Mouse (Mus musculus): ENCODE data around the gene Jph4.

DNA sequence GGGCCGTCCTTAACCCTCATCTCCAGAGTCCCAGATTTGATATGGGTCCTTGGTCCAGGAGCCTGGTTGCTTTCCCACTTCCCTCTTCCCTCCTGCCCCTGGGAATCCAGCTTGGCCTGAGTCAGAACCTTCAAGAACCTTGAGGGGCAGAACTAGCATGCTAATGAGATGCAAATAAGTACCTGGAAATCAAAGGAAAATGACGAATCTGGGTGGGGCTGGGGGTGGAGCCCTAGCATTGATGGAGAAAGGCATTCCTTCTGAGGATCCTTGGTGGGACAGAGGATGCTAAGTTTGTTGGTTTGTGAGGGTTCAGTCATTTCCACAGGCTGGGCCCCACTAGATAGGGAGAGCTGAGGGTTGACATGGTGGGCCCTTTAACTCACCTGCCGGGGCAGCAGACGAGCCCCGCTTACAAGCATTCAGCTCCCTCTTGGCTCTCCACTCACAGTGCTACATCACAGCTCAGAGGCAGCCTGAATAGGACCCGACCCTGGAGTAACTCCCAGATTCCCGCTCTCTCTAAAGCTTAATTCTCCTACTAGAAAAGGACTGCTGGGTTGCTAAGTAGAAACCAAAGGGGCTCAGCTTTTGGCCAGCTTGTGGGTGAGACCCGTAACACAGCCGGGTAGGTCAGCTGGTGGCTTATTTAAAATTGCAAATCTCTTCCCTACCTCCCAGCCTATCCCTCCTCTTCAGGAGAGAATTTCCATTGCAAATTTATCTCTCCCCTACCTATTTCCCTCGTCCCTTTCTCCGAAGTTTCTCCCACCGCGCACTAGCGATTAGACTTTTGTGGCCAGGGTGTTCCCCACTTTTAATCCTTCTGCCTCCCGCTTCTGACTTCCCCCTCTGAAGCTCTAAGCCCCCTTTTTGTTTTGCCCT, 39.0 kb downstream of the Jph4 start:
- TF ChIP-seq CTCF (IDR thresholded peaks at IDR 0.05; ENCODE audit: low read depth, low read length) = no peak
- TF ChIP-seq POLR2A (IDR thresholded peaks at IDR 0.05; ENCODE audit: insufficient read depth, low read length) = no peak
- TF ChIP-seq EP300 (IDR thresholded peaks at IDR 0.05; ENCODE audit: insufficient read depth, low read depth, low read length) = no peak
